ENCODE assay signal across 9 mouse cellular contexts in genomic region chr11:58967346-58967745, GRCm38 (mm10). TPM values are rescaled to one million over a fixed set of nuclear protein-coding genes. Genes with fewer than 3 reads are reported as not detected.
DNase-seq lines count a peak whose midpoint lies in the region; ATAC-seq and TF ChIP-seq lines count a peak whose summit lies in the region.
"Had no signal": no experiment of that assay in that cellular context is flagged by ENCODE, and none has a peak within 500 bp of the region (broad histone marks: within the 10 kb centered on the region; RNA-seq: fewer than 3 reads in every experiment).

No protein-coding gene starts in this region.

- no peak overlapping the region for H3K27ac ChIP-seq in hindbrain, postnatal 0 days
- no peak overlapping the region for H3K27ac ChIP-seq in hindbrain, embryonic 13.5 days
- H3K27ac ChIP-seq in midbrain, embryonic 14.5 days (replicated peaks; ENCODE audit: low read depth, low read length), result no peak overlapping the region
- H3K27ac ChIP-seq: intestine, embryonic 15.5 days had no signal

- peak; percentile 57 for DNase-seq in hindbrain, postnatal 0 days (ENCODE audit: low spot score)
- peak; percentile 62 for DNase-seq in A20 (ENCODE audit: low read depth, low spot score)
- no peak for DNase-seq in G1E (ENCODE audit: low spot score)
- DNase-seq in kidney, postnatal 25 days, result peak; percentile 37 to 65
- DNase-seq in gastrocnemius, postnatal 36 days, result no peak
- no peak for DNase-seq in midbrain, embryonic 14.5 days
- DNase-seq in heart, postnatal 25 days (ENCODE audit: low spot score), result no peak

- no peaks in the 10 kb centered on the region for H3K9me3 ChIP-seq in hindbrain, postnatal 0 days (ENCODE audit: low read length)
- H3K9me3 ChIP-seq in hindbrain, embryonic 13.5 days, result no peaks in the 10 kb centered on the region
- no peaks in the 10 kb centered on the region for H3K9me3 ChIP-seq in G1E (replicated peaks)
- H3K9me3 ChIP-seq in midbrain, embryonic 14.5 days (ENCODE audit: control insufficient read depth, low read length), result no peaks in the 10 kb centered on the region
- H3K9me3 ChIP-seq: intestine, embryonic 15.5 days had no signal

- peak; percentile 72 for TF ChIP-seq CTCF in hindbrain, postnatal 0 days (IDR thresholded peaks at IDR 0.05; ENCODE audit: low read depth)
- 0 out of 2 replicates have a peak, but pooled peaks have one; percentile 6 for TF ChIP-seq CTCF in G1E (IDR thresholded peaks at IDR 0.05; ENCODE audit: low read depth, low read length)

- no peaks in the 10 kb centered on the region for H3K4me1 ChIP-seq in hindbrain, postnatal 0 days (ENCODE audit: insufficient read depth, low read length)
- peaks cover 13% of the 10 kb centered on the region for H3K4me1 ChIP-seq in hindbrain, embryonic 13.5 days (replicated peaks)
- H3K4me1 ChIP-seq in G1E (ENCODE audit: insufficient read depth, low read depth, low read length), result peaks cover 66% of the 10 kb centered on the region
- 0 out of 2 replicates have a peak, but pooled peaks cover 2% of the 10 kb centered on the region for H3K4me1 ChIP-seq in midbrain, embryonic 14.5 days (ENCODE audit: control insufficient read depth, insufficient read depth, low read length)

- WGBS in hindbrain, postnatal 0 days, result 97% methylated on average over 1 of the region's 1 CpGs
- 98% methylated on average over 1 of the region's 1 CpGs for WGBS in hindbrain, embryonic 13.5 days
- WGBS in midbrain, embryonic 14.5 days, result 97% methylated on average over 1 of the region's 1 CpGs

- no peak overlapping the region for H3K9ac ChIP-seq in hindbrain, postnatal 0 days (replicated peaks; ENCODE audit: low read length)
- H3K9ac ChIP-seq in hindbrain, embryonic 13.5 days, result no peak overlapping the region
- H3K9ac ChIP-seq in midbrain, embryonic 14.5 days (replicated peaks; ENCODE audit: low read length), result no peak overlapping the region
- H3K9ac ChIP-seq: intestine, embryonic 15.5 days had no signal

- no peak for ATAC-seq in hindbrain, postnatal 0 days
- no peak for ATAC-seq in hindbrain, embryonic 13.5 days (ENCODE audit: low FRiP score)
- no peak for ATAC-seq in G1E (ENCODE audit: extremely low read depth, insufficient number of reproducible peaks, low FRiP score, poor library complexity, severe bottlenecking)
- ATAC-seq in midbrain, embryonic 14.5 days (ENCODE audit: low FRiP score, low TSS enrichment), result no peak
- ATAC-seq: intestine, embryonic 15.5 days had no signal

- intact Hi-C loops in gastrocnemius, postnatal 36 days (cut with DNase I), result no loop called here
- intact Hi-C loops in heart, postnatal 25 days (cut with DNase I), result no loop called here

- no peaks in the 10 kb centered on the region for H3K36me3 ChIP-seq in hindbrain, postnatal 0 days (ENCODE audit: insufficient read depth, low read length)
- peaks cover 43% of the 10 kb centered on the region for H3K36me3 ChIP-seq in hindbrain, embryonic 13.5 days
- H3K36me3 ChIP-seq in G1E (replicated peaks), result peaks cover 73% of the 10 kb centered on the region
- peaks cover 24% of the 10 kb centered on the region for H3K36me3 ChIP-seq in midbrain, embryonic 14.5 days (ENCODE audit: control insufficient read depth, insufficient read depth, low read length)
- H3K36me3 ChIP-seq: intestine, embryonic 15.5 days had no signal

- no peak overlapping the region for H3K4me2 ChIP-seq in hindbrain, postnatal 0 days (ENCODE audit: low read depth, low read length)
- no peak overlapping the region for H3K4me2 ChIP-seq in hindbrain, embryonic 13.5 days
- H3K4me2 ChIP-seq in midbrain, embryonic 14.5 days (ENCODE audit: low read length), result no peak overlapping the region
- H3K4me2 ChIP-seq: intestine, embryonic 15.5 days had no signal

- no peak overlapping the region for H3K4me3 ChIP-seq in hindbrain, postnatal 0 days (ENCODE audit: low read length)
- no peak overlapping the region for H3K4me3 ChIP-seq in hindbrain, embryonic 13.5 days
- H3K4me3 ChIP-seq in G1E (ENCODE audit: low read depth, low read length), result no peak overlapping the region
- H3K4me3 ChIP-seq in midbrain, embryonic 14.5 days (replicated peaks; ENCODE audit: low read depth, low read length), result no peak overlapping the region
- H3K4me3 ChIP-seq: intestine, embryonic 15.5 days had no signal

- no peaks in the 10 kb centered on the region for H3K27me3 ChIP-seq in hindbrain, postnatal 0 days (ENCODE audit: insufficient read depth, low read length)
- peaks cover under 1% of the 10 kb centered on the region; the same call in 1 of the 2 replicates for H3K27me3 ChIP-seq in hindbrain, embryonic 13.5 days
- H3K27me3 ChIP-seq in G1E (ENCODE audit: insufficient read depth, low read length), result no peaks in the 10 kb centered on the region
- H3K27me3 ChIP-seq in midbrain, embryonic 14.5 days (ENCODE audit: control insufficient read depth, insufficient read depth, low read length), result no peaks in the 10 kb centered on the region

RNA-seq across cellular contexts. Expression of gene Trim11, which starts 10.5 kb away (rescaled TPM):
- 31.7 and 31.8 TPM in 2 replicates for total RNA-seq in hindbrain, postnatal 0 days (2014; rRNA removed)
- 14.1 and 15.9 TPM in 2 replicates for polyA plus RNA-seq in hindbrain, postnatal 0 days (2015; fragmentation: Nextera tagmentation; extraction: Ambion mirVana)
- polyA plus RNA-seq in hindbrain, embryonic 13.5 days (2015; fragmentation: Nextera tagmentation; extraction: Ambion mirVana), result 20.8 and 21.8 TPM in 2 replicates
- total RNA-seq in G1E (2014; fragmentation: Nextera tagmentation) (44.7 and 48.2 TPM in 2 replicates), G1E (2017) (32.3 and 36.4 TPM in 2 replicates)
- 69.3 and 75.9 TPM in 2 replicates for polyA plus RNA-seq in G1E (2012)
- 1 to 10 TPM; 5.6 to 7.4 TPM for total RNA-seq in gastrocnemius, postnatal 36 days (2021)
- polyA plus RNA-seq in midbrain, embryonic 14.5 days (2014; fragmentation: Nextera tagmentation; extraction: Ambion mirVana), result 18.6 and 20.8 TPM in 2 replicates
- total RNA-seq in heart, postnatal 25 days (2021), result 10 to 100 TPM; 14.8 to 15.5 TPM

RNA-seq across cellular contexts. Expression of gene Hist3h2a, which starts 12.9 kb away (rescaled TPM):
- 218 and 236 TPM in 2 replicates for total RNA-seq in hindbrain, postnatal 0 days (2014; rRNA removed)
- polyA plus RNA-seq in hindbrain, postnatal 0 days (2015; fragmentation: Nextera tagmentation; extraction: Ambion mirVana), result 49.6 and 53.3 TPM in 2 replicates
- polyA plus RNA-seq in hindbrain, embryonic 13.5 days (2015; fragmentation: Nextera tagmentation; extraction: Ambion mirVana), result 138 and 142 TPM in 2 replicates
- 93.3 and 107 TPM in 2 replicates for total RNA-seq in G1E (2014; fragmentation: Nextera tagmentation)
- 108 and 128 TPM in 2 replicates for total RNA-seq in G1E (2017)
- 6.2 and 13.5 TPM in 2 replicates for polyA plus RNA-seq in G1E (2012)
- total RNA-seq in gastrocnemius, postnatal 36 days (2021), result 10 to 100 TPM in 1 of 2 experiments, 1 to 10 TPM in 1; 9.5 to 10.5 TPM
- polyA plus RNA-seq in midbrain, embryonic 14.5 days (2014; fragmentation: Nextera tagmentation; extraction: Ambion mirVana), result 129 and 130 TPM in 2 replicates
- 10 to 100 TPM; 17.1 to 21.3 TPM for total RNA-seq in heart, postnatal 25 days (2021)

RNA-seq across cellular contexts. Expression of gene Trim17, which starts 12.9 kb away (rescaled TPM):
- 2.8 and 4.3 TPM in 2 replicates for total RNA-seq in hindbrain, postnatal 0 days (2014; rRNA removed)
- polyA plus RNA-seq in hindbrain, postnatal 0 days (2015; fragmentation: Nextera tagmentation; extraction: Ambion mirVana), result 0.55 and 0.74 TPM in 2 replicates
- polyA plus RNA-seq in hindbrain, embryonic 13.5 days (2015; fragmentation: Nextera tagmentation; extraction: Ambion mirVana), result 1.6 TPM in 2 replicates
- total RNA-seq in G1E (2014; fragmentation: Nextera tagmentation) (not detected in 2 replicates), G1E (2017) (0.11 and 0.12 TPM in 2 replicates)
- 0.12 and 7.5 TPM in 2 replicates for polyA plus RNA-seq in G1E (2012)
- total RNA-seq in gastrocnemius, postnatal 36 days (2021), result under 1 TPM; 0.13 to 0.17 TPM
- 1.1 and 1.3 TPM in 2 replicates for polyA plus RNA-seq in midbrain, embryonic 14.5 days (2014; fragmentation: Nextera tagmentation; extraction: Ambion mirVana)
- total RNA-seq in heart, postnatal 25 days (2021), result under 1 TPM; 0.10 to 0.17 TPM

RNA-seq across cellular contexts. Expression of gene Hist3h2ba, which starts 18.6 kb away (rescaled TPM):
- total RNA-seq in hindbrain, postnatal 0 days (2014; rRNA removed), result 625 and 1,276 TPM in 2 replicates
- polyA plus RNA-seq in hindbrain, postnatal 0 days (2015; fragmentation: Nextera tagmentation; extraction: Ambion mirVana), result 103 and 109 TPM in 2 replicates
- polyA plus RNA-seq in hindbrain, embryonic 13.5 days (2015; fragmentation: Nextera tagmentation; extraction: Ambion mirVana), result 285 and 298 TPM in 2 replicates
- 2.7 and 23.2 TPM in 2 replicates for total RNA-seq in G1E (2014; fragmentation: Nextera tagmentation)
- 6.0 and 7.1 TPM in 2 replicates for total RNA-seq in G1E (2017)
- polyA plus RNA-seq in G1E (2012), result 0.20 TPM in 1 of 2 replicates, not detected in the other
- 1 to 10 TPM; 1.1 to 1.5 TPM for total RNA-seq in gastrocnemius, postnatal 36 days (2021)
- polyA plus RNA-seq in midbrain, embryonic 14.5 days (2014; fragmentation: Nextera tagmentation; extraction: Ambion mirVana), result 239 and 784 TPM in 2 replicates
- 1 to 10 TPM; 1.8 to 2.3 TPM for total RNA-seq in heart, postnatal 25 days (2021)

RNA-seq across cellular contexts. Expression of gene Rnf187, which starts 28.6 kb away (rescaled TPM):
- total RNA-seq in hindbrain, postnatal 0 days (2014; rRNA removed), result 975 and 1,069 TPM in 2 replicates
- polyA plus RNA-seq in hindbrain, postnatal 0 days (2015; fragmentation: Nextera tagmentation; extraction: Ambion mirVana), result 649 and 670 TPM in 2 replicates
- 522 and 540 TPM in 2 replicates for polyA plus RNA-seq in hindbrain, embryonic 13.5 days (2015; fragmentation: Nextera tagmentation; extraction: Ambion mirVana)
- 55.7 and 55.8 TPM in 2 replicates for total RNA-seq in G1E (2014; fragmentation: Nextera tagmentation)
- 72.8 and 106 TPM in 2 replicates for total RNA-seq in G1E (2017)
- 225 and 312 TPM in 2 replicates for polyA plus RNA-seq in G1E (2012)
- 10 to 100 TPM; 86.9 to 96.5 TPM for total RNA-seq in gastrocnemius, postnatal 36 days (2021)
- polyA plus RNA-seq in midbrain, embryonic 14.5 days (2014; fragmentation: Nextera tagmentation; extraction: Ambion mirVana), result 641 and 678 TPM in 2 replicates
- total RNA-seq in heart, postnatal 25 days (2021), result 100 to 1,000 TPM; 163 to 167 TPM

Comparison
In these comparisons a context has a peak if more than half of its experiments do, and no peak if none do; other contexts are left out.
1. DNase-seq: peak in hindbrain, postnatal 0 days (single experiment), A20 (single experiment) and kidney, postnatal 25 days (2 of 2); none in G1E (single experiment), gastrocnemius, postnatal 36 days (0 of 2), midbrain, embryonic 14.5 days (single experiment) and heart, postnatal 25 days (single experiment).